Mouse (Mus musculus) gastrocnemius, adult 18-20 months (tissue): ENCODE measurements around the gene Bet1l. TPM values are rescaled to one million over a fixed set of nuclear protein-coding genes. Genes with fewer than 3 reads are reported as not detected.

Experiments
- DNase-seq: peaks from one replicate; pipeline ENCODE4 v3.0.0; 2021; ENCODE audit warnings: low spot score
- total RNA-seq, 2 experiments: library from RNA; stranded (reverse); gene quantifications; 2 replicates each; pipeline ENCODE4 v1.2.3; 2021

Bet1l gene
- total RNA-seq, 2 experiments from 2014 or later: 5.0 to 6.1 TPM

GRCm38 (mm10) chr7:140834968-140835757, 22.2 kb downstream of the Bet1l start, which contains the start of gene Urah:
Urah (plus strand) TSS chr7:140835018.
- DNase-seq: no peak

GRCm38 (mm10) chr7:140833341-140833740, 24.0 kb downstream of the Bet1l start:
- DNase-seq: no peak

- no peak for DNase-seq
These were observed 25.9 kb downstream of the Bet1l start for GRCm38 (mm10) chr7:140831447-140831846.

- DNase-seq: no peak
These were observed 29.1 kb downstream of the Bet1l start for GRCm38 (mm10) chr7:140828171-140828881.

GRCm38 (mm10) chr7:140822731-140823130, 34.6 kb downstream of the Bet1l start:
- no peak for DNase-seq

- DNase-seq: no peak
These were observed 35.6 kb downstream of the Bet1l start, which contains the start of gene Zfp941 for GRCm38 (mm10) chr7:140821653-140822329. Zfp941 (minus strand) TSS chr7:140822178.

- no peak for DNase-seq
These were observed 36.1 kb downstream of the Bet1l start for GRCm38 (mm10) chr7:140821305-140821652.

GRCm38 (mm10) chr7:140820173-140820572, 37.2 kb downstream of the Bet1l start:
- no peak for DNase-seq

GRCm38 (mm10) chr7:140812850-140813249, 44.5 kb downstream of the Bet1l start:
- no peak for DNase-seq

GRCm38 (mm10) chr7:140811714-140812113, 45.7 kb downstream of the Bet1l start:
- DNase-seq: no peak

GRCm38 (mm10) chr7:140810496-140810895, 46.9 kb downstream of the Bet1l start:
- DNase-seq: no peak

- DNase-seq: no peak
These were observed 51.7 kb downstream of the Bet1l start for GRCm38 (mm10) chr7:140805704-140806103.

Other genes with a start within 250 kb of the Bet1l start
- gene Olfr61, start 228.6 kb downstream of the Bet1l start, total RNA-seq: not detected
- gene Olfr53, start 211.1 kb downstream of the Bet1l start, total RNA-seq: not detected
- gene Olfr539, start 197.6 kb downstream of the Bet1l start, total RNA-seq: not detected
- gene Olfr45, start 175.6 kb downstream of the Bet1l start, total RNA-seq: not detected
- gene Olfr541, start 160.3 kb downstream of the Bet1l start, total RNA-seq: not detected
- gene Cyp2e1, start 93.8 kb downstream of the Bet1l start, total RNA-seq: 10 to 100 TPM; 12.1 to 13.7 TPM
- gene Syce1, start 69.7 kb downstream of the Bet1l start, total RNA-seq: not detected
- not detected for gene Zfp941, start 35.4 kb downstream of the Bet1l start, total RNA-seq
- gene Urah, start 22.6 kb downstream of the Bet1l start, total RNA-seq: not detected
- gene Scgb1c1, start 12.0 kb downstream of the Bet1l start, total RNA-seq: not detected
- not detected for gene Odf3, start 9.8 kb downstream of the Bet1l start, total RNA-seq
- not detected for gene Gm45785, start 1.2 kb downstream of the Bet1l start, total RNA-seq
- 10 to 100 TPM; 11.9 to 13.7 TPM for gene Ric8a, start 620 bp downstream of the Bet1l start, total RNA-seq
- 10 to 100 TPM; 83.0 to 87.8 TPM for gene Psmd13, start 24.4 kb upstream of the Bet1l start, total RNA-seq
- 10 to 100 TPM; 22.5 to 25.5 TPM for gene Sirt3, start 24.7 kb upstream of the Bet1l start, total RNA-seq
- 1,000 to 10,000 TPM; 2,037 to 2,233 TPM for gene Cox8b, start 42.9 kb upstream of the Bet1l start, total RNA-seq
- not detected for gene Nlrp6, start 63.3 kb upstream of the Bet1l start, total RNA-seq
- gene Pgghg, start 83.8 kb upstream of the Bet1l start, total RNA-seq: 1 to 10 TPM; 2.2 to 3.4 TPM
- not detected for gene Ifitm5, start 92.7 kb upstream of the Bet1l start, total RNA-seq
- not detected for gene Gm45717, start 98.4 kb upstream of the Bet1l start, total RNA-seq
- 10 to 100 TPM; 44.8 to 64.4 TPM for gene Ifitm2, start 98.4 kb upstream of the Bet1l start, total RNA-seq
- gene Ifitm1, start 109.6 kb upstream of the Bet1l start, total RNA-seq: 1 to 10 TPM in 1 of 2 experiments, under 1 TPM in 1; 0.97 to 1.3 TPM
- 10 to 100 TPM; 32.8 to 49.0 TPM for gene Ifitm3, start 153.2 kb upstream of the Bet1l start, total RNA-seq
- not detected for gene Ifitm6, start 160.3 kb upstream of the Bet1l start, total RNA-seq
- gene Gm17387, start 171.6 kb upstream of the Bet1l start, total RNA-seq: not detected
- gene B4galnt4, start 203.5 kb upstream of the Bet1l start, total RNA-seq: not detected
- not detected for gene Pkp3, start 220.6 kb upstream of the Bet1l start, total RNA-seq
- 1 to 10 TPM; 1.1 to 2.9 TPM for gene Sigirr, start 243.0 kb upstream of the Bet1l start, total RNA-seq